ENCODE assay signal across 26 mouse cellular contexts in genomic region chr3:120885401-120885800, GRCm38 (mm10).
DNase-seq lines count a peak whose midpoint lies in the region; ATAC-seq and TF ChIP-seq lines count a peak whose summit lies in the region.
"Had no signal": no experiment of that assay in that cellular context is flagged by ENCODE, and none has a peak within 500 bp of the region (broad histone marks: within the 10 kb centered on the region; RNA-seq: fewer than 3 reads in every experiment).

No protein-coding gene starts in this region.

- no peak overlapping the region for H3K9ac ChIP-seq in forebrain, postnatal 0 days
- H3K9ac ChIP-seq: heart, embryonic 15.5 days; limb, embryonic 13.5 days; lung, embryonic 15.5 days; midbrain, embryonic 12.5 days; neural tube, embryonic 12.5 days had no signal

- no peaks in the 10 kb centered on the region for H3K9me3 ChIP-seq in forebrain, postnatal 0 days (ENCODE audit: low read length)
- no peaks in the 10 kb centered on the region for H3K9me3 ChIP-seq in forebrain, embryonic 10.5 days
- no peaks in the 10 kb centered on the region for H3K9me3 ChIP-seq in limb, embryonic 10.5 days (replicated peaks)
- H3K9me3 ChIP-seq: heart, embryonic 10.5 days; heart, embryonic 15.5 days; limb, embryonic 13.5 days; lung, embryonic 15.5 days; midbrain, embryonic 12.5 days; neural tube, embryonic 12.5 days had no signal

- DNase-seq in cerebellum, adult 11-12 months: peak; percentile 37
- DNase-seq in cerebellum, adult 9-10 months: no peak
- no peak for DNase-seq in forebrain, postnatal 0 days
- no peak for DNase-seq in forebrain, embryonic 10.5 days (ENCODE audit: extremely low spot score, low spot score)
- peak; percentile 20 for DNase-seq in retina, embryonic 14.5 days (ENCODE audit: low spot score)
- DNase-seq in retina, postnatal 1 day: no peak
- no peak for DNase-seq in limb, embryonic 10.5 days (ENCODE audit: low spot score)
- DNase-seq: adrenal gland, postnatal 10 days; gastrocnemius, postnatal 10 days; kidney, adult 8-10 months; kidney, postnatal 4 days; right cerebral cortex, postnatal 14 days had no signal

- H3K27ac ChIP-seq in forebrain, postnatal 0 days (ENCODE audit: low read depth, low read length): 0 out of 2 replicates have a peak overlapping the region, but pooled peaks have one; percentile 35
- H3K27ac ChIP-seq in forebrain, embryonic 10.5 days: no peak overlapping the region
- H3K27ac ChIP-seq in limb, embryonic 10.5 days: no peak overlapping the region
- H3K27ac ChIP-seq: heart, embryonic 10.5 days; heart, embryonic 15.5 days; kidney, postnatal 0 days; limb, embryonic 13.5 days; lung, embryonic 15.5 days; midbrain, embryonic 12.5 days; neural tube, embryonic 12.5 days had no signal

- TF ChIP-seq CTCF in forebrain, postnatal 0 days (IDR thresholded peaks at IDR 0.05; ENCODE audit: low read depth): no peak

- H3K4me3 ChIP-seq in forebrain, postnatal 0 days (ENCODE audit: low read depth, low read length): no peak overlapping the region
- H3K4me3 ChIP-seq in forebrain, embryonic 10.5 days: no peak overlapping the region
- H3K4me3 ChIP-seq in limb, embryonic 10.5 days: no peak overlapping the region
- H3K4me3 ChIP-seq: erythroblast, embryonic 14.5 days; heart, embryonic 10.5 days; heart, embryonic 15.5 days; limb, embryonic 13.5 days; lung, embryonic 15.5 days; midbrain, embryonic 12.5 days; myocyte; neural tube, embryonic 12.5 days had no signal

- WGBS in forebrain, postnatal 0 days: 87% methylated on average over 5 of the region's 5 CpGs
- WGBS in forebrain, embryonic 10.5 days: 88% methylated on average over 5 of the region's 5 CpGs
- 82% methylated on average over 5 of the region's 5 CpGs for WGBS in limb, embryonic 10.5 days

- no peaks in the 10 kb centered on the region; the same call in 1 of the 2 replicates for H3K27me3 ChIP-seq in forebrain, postnatal 0 days (ENCODE audit: insufficient read depth, low read length)
- no peaks in the 10 kb centered on the region for H3K27me3 ChIP-seq in forebrain, embryonic 10.5 days (ENCODE audit: poor library complexity, severe bottlenecking)
- no peaks in the 10 kb centered on the region for H3K27me3 ChIP-seq in limb, embryonic 10.5 days (ENCODE audit: low read depth, poor library complexity, severe bottlenecking)
- H3K27me3 ChIP-seq: heart, embryonic 15.5 days; limb, embryonic 13.5 days; lung, embryonic 15.5 days; midbrain, embryonic 12.5 days; neural tube, embryonic 12.5 days; Patski had no signal

- H3K4me1 ChIP-seq in forebrain, postnatal 0 days (ENCODE audit: insufficient read depth): peaks cover 5% of the 10 kb centered on the region; the same call in 1 of the 2 replicates
- H3K4me1 ChIP-seq in forebrain, embryonic 10.5 days: peaks cover 10% of the 10 kb centered on the region
- H3K4me1 ChIP-seq in limb, embryonic 10.5 days: no peaks in the 10 kb centered on the region
- H3K4me1 ChIP-seq: limb, embryonic 13.5 days; lung, embryonic 15.5 days had no signal

- H3K36me3 ChIP-seq in forebrain, postnatal 0 days (ENCODE audit: insufficient read depth): no peaks in the 10 kb centered on the region
- no peaks in the 10 kb centered on the region for H3K36me3 ChIP-seq in forebrain, embryonic 10.5 days (replicated peaks)
- H3K36me3 ChIP-seq in limb, embryonic 10.5 days: no peaks in the 10 kb centered on the region
- H3K36me3 ChIP-seq: G1E; heart, embryonic 10.5 days; heart, embryonic 15.5 days; limb, embryonic 13.5 days; lung, embryonic 15.5 days; midbrain, embryonic 12.5 days; neural tube, embryonic 12.5 days had no signal

- no peak for ATAC-seq in forebrain, postnatal 0 days
- no peak for ATAC-seq in megakaryocyte, adult 5-6 weeks (ENCODE audit: poor library complexity, severe bottlenecking)
- ATAC-seq: intestine, embryonic 16.5 days; Patski had no signal

- 0 out of 2 replicates have a peak overlapping the region, but pooled peaks have one; percentile 10 for H3K4me2 ChIP-seq in forebrain, postnatal 0 days (ENCODE audit: low read depth)
- H3K4me2 ChIP-seq: heart, embryonic 15.5 days; liver, embryonic 11.5 days; lung, embryonic 15.5 days; midbrain, embryonic 12.5 days; neural tube, embryonic 12.5 days had no signal

Comparison
In these comparisons a context has a peak if more than half of its experiments do, and no peak if none do; other contexts are left out.
1. DNase-seq: peak in cerebellum, adult 11-12 months (single experiment) and retina, embryonic 14.5 days (single experiment); none in cerebellum, adult 9-10 months (single experiment), forebrain, postnatal 0 days (single experiment), forebrain, embryonic 10.5 days (single experiment), retina, postnatal 1 day (single experiment) and limb, embryonic 10.5 days (single experiment).